Mouse (Mus musculus) ES-Bruce4 (cell line): Measurements from ENCODE around the gene Map1b.

Source experiments
- CTCF ChIP-seq: IDR thresholded peaks from one replicate; pipeline ENCODE4 v1.8.1; 2011; ENCODE audit warnings: low read depth, low read length
- EP300 ChIP-seq: IDR thresholded peaks from 2 replicates; pipeline ENCODE4 v1.6.1; 2011; ENCODE audit warnings: low read depth, low read length; ENCODE audit not compliant: insufficient read depth
- POLR2A ChIP-seq: IDR thresholded peaks from one replicate; pipeline ENCODE4 v1.8.1; 2011; ENCODE audit warnings: low read length; ENCODE audit not compliant: insufficient read depth

- TF ChIP-seq POLR2A (no peak), CTCF (no peak), EP300 (no peak)
Observed at GRCm38 (mm10) chr13:99458658-99459386, 57.5 kb downstream of the Map1b start.
